Mouse (Mus musculus) liver, postnatal 0 days (tissue): Measurements from ENCODE around the gene Aadat.

ENCODE experiments used
- CTCF ChIP-seq: sonication (generic); IDR thresholded peaks from 2 replicates; pipeline ENCODE4 v1.5.1; 2016; ENCODE audit warnings: antibody characterized with exemption, low read depth
- EP300 ChIP-seq: IDR thresholded peaks from 2 replicates; pipeline ENCODE4 v1.6.1; 2016; ENCODE audit warnings: antibody characterized with exemption, low read depth, mild to moderate bottlenecking

DNA sequence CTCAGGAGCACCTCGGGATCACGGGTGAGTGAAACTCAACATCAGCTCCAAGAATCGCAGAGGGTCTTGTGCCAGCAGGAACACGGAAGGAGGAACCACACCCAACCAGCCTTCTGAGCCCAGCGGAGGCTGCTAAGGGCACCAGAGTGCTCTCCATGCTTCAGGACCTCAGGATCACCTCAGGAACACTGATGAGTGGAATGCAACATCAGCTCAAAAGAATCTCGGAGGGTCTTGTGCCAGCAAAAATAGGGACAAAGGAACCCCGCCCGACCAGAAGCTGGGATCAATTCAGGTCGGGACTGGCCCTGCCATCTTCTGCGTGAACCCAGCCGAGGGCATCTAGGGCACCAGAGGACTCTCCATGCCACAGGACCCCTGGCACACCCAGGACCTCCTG lies 11.1 kb upstream of the Aadat start:
- no peak for TF ChIP-seq EP300
- TF ChIP-seq CTCF, result no peak
